Mouse (Mus musculus): ENCODE results near the gene Rpgrip1l.

GRCm38 (mm10) chr8:91188152-91188551, 124.9 kb downstream of the Rpgrip1l start:
- TF ChIP-seq POLR2A (IDR thresholded peaks at IDR 0.05; ENCODE audit: insufficient read depth, low read depth, low read length), result no peak
- TF ChIP-seq CTCF (IDR thresholded peaks at IDR 0.05; ENCODE audit: insufficient read depth, low read depth, low read length), result no peak
